ENCODE assay signal across 25 mouse cellular contexts in genomic region chr10:14296147-14296546, GRCm38 (mm10).
DNase-seq lines count a peak whose midpoint lies in the region; ATAC-seq and TF ChIP-seq lines count a peak whose summit lies in the region.
"Had no signal": no experiment of that assay in that cellular context is flagged by ENCODE, and none has a peak within 500 bp of the region (broad histone marks: within the 10 kb centered on the region; RNA-seq: fewer than 3 reads in every experiment).

No protein-coding gene starts in this region.

- H3K4me1 ChIP-seq in hindbrain, postnatal 0 days (ENCODE audit: insufficient read depth, low read length), result no peaks in the 10 kb centered on the region
- H3K4me1 ChIP-seq: embryonic facial prominence, embryonic 13.5 days; embryonic facial prominence, embryonic 15.5 days; forebrain, embryonic 10.5 days; forebrain, embryonic 12.5 days had no signal

- WGBS in hindbrain, postnatal 0 days, result 80% methylated on average over 4 of the region's 4 CpGs

- intact Hi-C loops in heart, postnatal 25 days (cut with DNase I), result no loop called here

- TF ChIP-seq CTCF in layer of hippocampus, adult 2 months (conservative IDR thresholded peaks at IDR 0.05), result no peak
- no peak for TF ChIP-seq CTCF in hindbrain, postnatal 0 days (IDR thresholded peaks at IDR 0.05; ENCODE audit: low read depth)

- peak overlapping the region; percentile 68 for H3K27ac ChIP-seq in layer of hippocampus, adult 2 months
- H3K27ac ChIP-seq in hindbrain, postnatal 0 days, result no peak overlapping the region
- H3K27ac ChIP-seq: embryonic facial prominence, embryonic 13.5 days; embryonic facial prominence, embryonic 15.5 days; forebrain, embryonic 10.5 days; forebrain, embryonic 12.5 days had no signal

- no peak overlapping the region for H3K9ac ChIP-seq in hindbrain, postnatal 0 days (replicated peaks; ENCODE audit: low read length)
- H3K9ac ChIP-seq: embryonic facial prominence, embryonic 13.5 days; embryonic facial prominence, embryonic 15.5 days; forebrain, embryonic 12.5 days had no signal

- no peaks in the 10 kb centered on the region for H3K36me3 ChIP-seq in hindbrain, postnatal 0 days (ENCODE audit: insufficient read depth, low read length)
- H3K36me3 ChIP-seq: embryonic facial prominence, embryonic 13.5 days; embryonic facial prominence, embryonic 15.5 days; forebrain, embryonic 10.5 days; forebrain, embryonic 12.5 days had no signal

- H3K9me3 ChIP-seq in hindbrain, postnatal 0 days (ENCODE audit: low read length), result no peaks in the 10 kb centered on the region
- H3K9me3 ChIP-seq: embryonic facial prominence, embryonic 13.5 days; embryonic facial prominence, embryonic 15.5 days; forebrain, embryonic 10.5 days; forebrain, embryonic 12.5 days had no signal

- no peaks in the 10 kb centered on the region for H3K27me3 ChIP-seq in hindbrain, postnatal 0 days (ENCODE audit: insufficient read depth, low read length)
- H3K27me3 ChIP-seq: embryonic facial prominence, embryonic 13.5 days; embryonic facial prominence, embryonic 15.5 days; forebrain, embryonic 12.5 days had no signal

- no peak overlapping the region for H3K4me2 ChIP-seq in hindbrain, postnatal 0 days (ENCODE audit: low read depth, low read length)
- H3K4me2 ChIP-seq: embryonic facial prominence, embryonic 13.5 days; embryonic facial prominence, embryonic 15.5 days; forebrain, embryonic 12.5 days had no signal

- H3K4me3 ChIP-seq in layer of hippocampus, adult 2 months, result no peak overlapping the region
- H3K4me3 ChIP-seq in hindbrain, postnatal 0 days (ENCODE audit: low read length), result no peak overlapping the region
- H3K4me3 ChIP-seq: embryonic facial prominence, embryonic 13.5 days; embryonic facial prominence, embryonic 15.5 days; erythroblast, embryonic 14.5 days; forebrain, embryonic 10.5 days; forebrain, embryonic 12.5 days had no signal

- peak; percentile 10 for DNase-seq in layer of hippocampus, adult 11-12 months (ENCODE audit: low spot score)
- no peak for DNase-seq in layer of hippocampus, postnatal 25 days (ENCODE audit: extremely low spot score in 1 of 2, low spot score in 1 of 2)
- DNase-seq in layer of hippocampus, adult 2 months (ENCODE audit: low spot score in 2 of 2), result peak in 1 of 2 experiments; percentile 30
- no peak for DNase-seq in layer of hippocampus, postnatal 36 days
- peak; percentile 40 for DNase-seq in layer of hippocampus, adult 9-10 months (ENCODE audit: low spot score)
- DNase-seq in telencephalon, adult 2 months (ENCODE audit: low read depth, low spot score), result peak; percentile 60
- DNase-seq in heart, postnatal 25 days (ENCODE audit: low spot score), result no peak
- no peak for DNase-seq in hindbrain, postnatal 0 days (ENCODE audit: low spot score)
- DNase-seq: adrenal gland, adult 2 months; adrenal gland, postnatal 14 days; adrenal gland, postnatal 36 days; cerebellum, adult 11 months; cerebellum, adult 18-20 months; cerebellum, adult 8-10 months; cerebellum, adult 9-11 months; cerebellum, postnatal 14 days; cerebellum, postnatal 36 days; embryo, embryonic 11 days had no signal

- ATAC-seq in hindbrain, postnatal 0 days, result no peak
- ATAC-seq: forebrain, embryonic 14.5 days; forebrain, embryonic 16.5 days had no signal

Comparison
In these comparisons a context has a peak if more than half of its experiments do, and no peak if none do; other contexts are left out.
1. DNase-seq: peak in layer of hippocampus, adult 11-12 months (single experiment), layer of hippocampus, adult 9-10 months (single experiment) and telencephalon, adult 2 months (single experiment); none in layer of hippocampus, postnatal 25 days (0 of 2), layer of hippocampus, postnatal 36 days (0 of 2), heart, postnatal 25 days (single experiment) and hindbrain, postnatal 0 days (single experiment).